Mouse (Mus musculus) myocyte (in vitro differentiated cells): ENCODE results near the gene Chn2. TPM values are rescaled to one million over a fixed set of nuclear protein-coding genes. Genes with fewer than 3 reads are reported as not detected.

Source experiments
- H3K27me3 ChIP-seq: one replicate; pipeline ENCODE4 v1.6.1; 2011; ENCODE audit not compliant: control insufficient read depth, insufficient read depth, insufficient read length
- H3K36me3 ChIP-seq: one replicate; pipeline ENCODE4 v1.6.1; 2011; ENCODE audit not compliant: control insufficient read depth, insufficient read depth
- H3K4me2 ChIP-seq: one replicate; pipeline ENCODE4 v1.6.1; 2011; ENCODE audit warnings: low read depth, control low read depth
- H3K4me3 ChIP-seq: one replicate; pipeline ENCODE4 v1.5.1; 2011; ENCODE audit warnings: mild to moderate bottlenecking, control low read depth, moderate library complexity
- H3K79me2 ChIP-seq: one replicate; pipeline ENCODE4 v1.6.1; 2011; ENCODE audit not compliant: control insufficient read depth, insufficient read depth
- H3ac ChIP-seq: one replicate; pipeline ENCODE4 v1.6.1; 2011; ENCODE audit not compliant: control insufficient read depth, insufficient read length
- CEBPB ChIP-seq: IDR thresholded peaks from 2 replicates; pipeline ENCODE4 v1.6.1; 2011; ENCODE audit warnings: mild to moderate bottlenecking, moderate library complexity; ENCODE audit not compliant: poor library complexity, insufficient read depth, severe bottlenecking
- E2F4 ChIP-seq: IDR thresholded peaks from one replicate; pipeline ENCODE4 v1.6.1; 2011; ENCODE audit warnings: mild to moderate bottlenecking, control low read depth, moderate library complexity; ENCODE audit not compliant: insufficient read depth
- MAX ChIP-seq: IDR thresholded peaks from one replicate; pipeline ENCODE4 v1.6.1; 2011; ENCODE audit warnings: low read depth, mild to moderate bottlenecking, control low read depth
- MYOD1 ChIP-seq, 3 experiments: IDR thresholded peaks; one replicate each; pipeline ENCODE4 v1.6.1; 2011; ENCODE audit warnings: control low read depth in 2 of 3, low read depth in 2 of 3, mild to moderate bottlenecking in 2 of 3, moderate library complexity in 1 of 3; ENCODE audit not compliant: insufficient read length in 2 of 3, control insufficient read depth in 1 of 3
- MYOG ChIP-seq, 3 experiments: IDR thresholded peaks; one replicate each; pipeline ENCODE4 v1.6.1; 2011; ENCODE audit warnings: control low read depth in 2 of 3, low read depth in 2 of 3, mild to moderate bottlenecking in 2 of 3; ENCODE audit not compliant: insufficient read length in 2 of 3, control insufficient read depth in 1 of 3, insufficient read depth in 1 of 3
- POLR2A ChIP-seq: IDR thresholded peaks from one replicate; pipeline ENCODE4 v1.6.1; 2011; ENCODE audit warnings: low read depth, mild to moderate bottlenecking, control low read depth, moderate library complexity; ENCODE audit not compliant: insufficient read length
- POLR2AphosphoS2 ChIP-seq: IDR thresholded peaks from one replicate; pipeline ENCODE4 v1.6.1; 2011; ENCODE audit warnings: low read depth, control low read depth; ENCODE audit not compliant: insufficient read length
- REST ChIP-seq: IDR thresholded peaks from one replicate; pipeline ENCODE4 v1.6.1; 2011; ENCODE audit warnings: mild to moderate bottlenecking, control low read depth, moderate library complexity; ENCODE audit not compliant: insufficient read depth, insufficient read length
- SRF ChIP-seq: IDR thresholded peaks from one replicate; pipeline ENCODE4 v1.6.1; 2011; ENCODE audit warnings: low read depth; ENCODE audit not compliant: control insufficient read depth, insufficient read length
- TCF12 ChIP-seq: IDR thresholded peaks from one replicate; pipeline ENCODE4 v1.6.1; 2011; ENCODE audit warnings: mild to moderate bottlenecking, control low read depth; ENCODE audit not compliant: poor library complexity, insufficient read depth, severe bottlenecking
- TCF3 ChIP-seq: IDR thresholded peaks from one replicate; pipeline ENCODE4 v1.6.1; 2011; ENCODE audit warnings: low read depth, control low read depth; ENCODE audit not compliant: insufficient read length
- USF1 ChIP-seq: IDR thresholded peaks from one replicate; pipeline ENCODE4 v1.6.1; 2011; ENCODE audit warnings: low read depth, mild to moderate bottlenecking, control low read depth, moderate library complexity
- polyA plus RNA-seq: library from polyadenylated mRNA; unstranded; fragments of >200 nt; fragmentation: generic; extraction: Trizol; gene quantifications from one replicate; pipeline ENCODE4 v1.2.1, GENCODE M21; 2012; ENCODE audit warnings: missing spikeins

The Chn2 gene
- polyA plus RNA-seq, 1 experiment = 6.5 TPM

GRCm38 (mm10) chr6:54193631-54194305 is 154.4 kb downstream of the Chn2 start:
- no peak overlapping the region for H3K4me2 ChIP-seq
- H3ac ChIP-seq = no peak overlapping the region
- H3K79me2 ChIP-seq = no peaks in the 10 kb centered on the region
- no peaks in the 10 kb centered on the region for H3K36me3 ChIP-seq
- no peaks in the 10 kb centered on the region for H3K27me3 ChIP-seq
- no peak overlapping the region for H3K4me3 ChIP-seq
- TF ChIP-seq USF1 = no peak
- no peak for TF ChIP-seq CEBPB
- TF ChIP-seq SRF = no peak
- no peak for TF ChIP-seq REST
- no peak for TF ChIP-seq MYOD1 (IDR thresholded peaks at IDR 0.05; ENCODE audit: control insufficient read depth in 1 of 3, insufficient read length in 2 of 3, low read depth in 2 of 3)
- no peak for TF ChIP-seq E2F4
- no peak for TF ChIP-seq POLR2A
- no peak for TF ChIP-seq TCF3
- TF ChIP-seq MYOG (IDR thresholded peaks at IDR 0.05; ENCODE audit: control insufficient read depth in 1 of 3, insufficient read depth in 1 of 3, insufficient read length in 2 of 3, low read depth in 2 of 3) = no peak
- no peak for TF ChIP-seq POLR2AphosphoS2
- no peak for TF ChIP-seq MAX
- no peak for TF ChIP-seq TCF12

DNA sequence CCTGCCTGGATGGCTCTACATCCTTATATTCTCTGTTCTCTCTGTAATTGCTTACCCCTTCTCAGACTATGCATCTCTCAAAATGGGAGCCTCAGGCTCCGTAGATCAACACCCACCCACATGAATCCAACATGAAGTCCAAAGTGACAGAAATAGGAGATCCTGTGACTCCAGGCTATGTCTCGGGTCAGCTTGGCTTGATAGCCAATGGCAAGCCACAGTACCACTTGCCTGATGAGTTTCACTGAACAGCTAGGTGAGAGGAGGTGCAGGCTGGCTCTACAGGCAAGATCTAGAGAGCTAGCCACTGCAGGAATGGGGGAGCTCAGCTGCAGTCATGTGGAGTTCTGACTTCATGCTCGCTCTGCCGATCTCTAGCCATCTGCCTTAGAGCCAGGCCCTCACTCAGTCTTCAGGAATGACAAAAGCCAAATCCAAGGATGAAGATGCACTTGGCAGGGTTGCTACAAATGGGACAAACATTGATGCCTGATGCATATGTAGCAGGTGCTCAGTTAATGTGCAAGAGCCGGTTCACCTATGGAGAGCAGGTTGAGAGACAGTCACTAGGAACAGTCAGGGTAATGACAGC is 158.6 kb downstream of the Chn2 start:
- Histone ChIP-seq H3K36me3 (no peaks in the 10 kb centered on the region), H3K4me3 (no peak overlapping the region), H3K27me3 (no peaks in the 10 kb centered on the region), H3K79me2 (no peaks in the 10 kb centered on the region), H3K4me2 (no peak overlapping the region), H3ac (no peak overlapping the region)
- TF ChIP-seq USF1 (no peak), REST (no peak), TCF12 (no peak), MYOD1 (IDR thresholded peaks at IDR 0.05; ENCODE audit: control insufficient read depth in 1 of 3, insufficient read length in 2 of 3, low read depth in 2 of 3) (no peak), MYOG (IDR thresholded peaks at IDR 0.05; ENCODE audit: control insufficient read depth in 1 of 3, insufficient read depth in 1 of 3, insufficient read length in 2 of 3, low read depth in 2 of 3) (no peak), TCF3 (no peak), POLR2A (no peak)

- Histone ChIP-seq H3K4me3 (no peak overlapping the region), H3K36me3 (no peaks in the 10 kb centered on the region), H3K27me3 (no peaks in the 10 kb centered on the region), H3K4me2 (no peak overlapping the region), H3ac (no peak overlapping the region), H3K79me2 (no peaks in the 10 kb centered on the region)
- TF ChIP-seq REST = no peak
- no peak for TF ChIP-seq E2F4
- TF ChIP-seq MAX = no peak
- TF ChIP-seq TCF12 = no peak
- TF ChIP-seq CEBPB = no peak
- no peak for TF ChIP-seq MYOG (IDR thresholded peaks at IDR 0.05; ENCODE audit: control insufficient read depth in 1 of 3, insufficient read depth in 1 of 3, insufficient read length in 2 of 3, low read depth in 2 of 3)
- no peak for TF ChIP-seq POLR2A
- TF ChIP-seq SRF = no peak
- no peak for TF ChIP-seq USF1
- no peak for TF ChIP-seq TCF3
- no peak for TF ChIP-seq POLR2AphosphoS2
- TF ChIP-seq MYOD1 (IDR thresholded peaks at IDR 0.05; ENCODE audit: control insufficient read depth in 1 of 3, insufficient read length in 2 of 3, low read depth in 2 of 3) = no peak
Observed at GRCm38 (mm10) chr6:54199516-54199915, 160.2 kb downstream of the Chn2 start.

DNA sequence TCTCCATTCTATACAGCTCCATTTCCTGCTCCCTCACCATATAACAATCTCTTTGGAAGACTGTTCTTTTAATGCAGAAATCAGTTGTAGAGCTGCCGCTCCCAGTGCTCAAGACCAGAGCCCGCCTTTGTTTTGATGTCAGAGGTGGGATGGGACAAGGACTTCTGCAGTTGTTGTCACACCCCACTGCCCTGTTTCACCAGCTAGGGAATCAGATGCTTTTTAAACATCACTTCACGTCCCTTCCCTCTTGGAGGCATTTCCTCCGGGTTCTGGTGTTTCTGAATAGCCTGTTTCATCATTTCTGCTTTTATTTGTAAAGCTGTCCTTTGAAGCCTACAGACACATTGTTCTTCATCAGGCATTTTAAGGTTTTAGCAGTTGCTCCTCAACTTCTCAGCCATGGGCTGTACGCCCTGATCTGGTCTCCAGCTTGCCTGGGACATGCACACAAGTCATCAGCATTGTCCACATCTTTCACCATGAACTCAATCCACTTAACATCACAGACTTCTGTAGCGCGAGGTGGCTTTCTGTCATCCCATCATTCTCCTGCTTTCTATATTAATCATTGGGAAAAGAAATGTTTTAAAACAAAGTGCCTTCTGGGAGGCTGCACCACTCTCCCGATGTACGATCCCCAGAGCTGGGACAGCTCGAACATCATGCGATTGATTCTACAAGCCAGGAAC is 160.8 kb downstream of the Chn2 start:
- no peaks in the 10 kb centered on the region for H3K27me3 ChIP-seq
- TF ChIP-seq CEBPB (no peak), USF1 (no peak), POLR2A (no peak), SRF (no peak), REST (no peak), MYOD1 (IDR thresholded peaks at IDR 0.05; ENCODE audit: control insufficient read depth in 1 of 3, insufficient read length in 2 of 3, low read depth in 2 of 3) (no peak), POLR2AphosphoS2 (no peak), TCF3 (no peak), MAX (no peak), E2F4 (no peak), MYOG (IDR thresholded peaks at IDR 0.05; ENCODE audit: control insufficient read depth in 1 of 3, insufficient read depth in 1 of 3, insufficient read length in 2 of 3, low read depth in 2 of 3) (no peak), TCF12 (no peak)
- no peak overlapping the region for H3ac ChIP-seq
- no peak overlapping the region for H3K4me3 ChIP-seq
- H3K4me2 ChIP-seq = no peak overlapping the region
- no peaks in the 10 kb centered on the region for H3K79me2 ChIP-seq
- H3K36me3 ChIP-seq = no peaks in the 10 kb centered on the region
